Mouse (Mus musculus) spleen, embryonic (tissue): ENCODE measurements around the gene Six2.
"Not testable (repeated sequence)": the region's sequence is repeated elsewhere in the genome, so short reads cannot be mapped to it uniquely, and the experiment has no call there.

Source experiments
- CTCF ChIA-PET: fragments of 350-600 bp; sonication (Branson Sonifier 250); formaldehyde crosslinking; loops from one replicate; lab custom pipeline; 2022; lab: Charles Lee

Six2 gene

GRCm38 (mm10) chr17:85690323-85690968 lies 2.4 kb upstream of the Six2 start:
- CTCF ChIA-PET, result no interaction called here

GRCm38 (mm10) chr17:85689807-85690319 lies 1.8 kb upstream of the Six2 start:
- CTCF ChIA-PET, result no interaction called here

- CTCF ChIA-PET, result no interaction called here
Measured at GRCm38 (mm10) chr17:85688911-85689806, 1.1 kb upstream of the Six2 start.

GRCm38 (mm10) chr17:85687421-85688235 lies 446 bp downstream of the Six2 start:
- CTCF ChIA-PET, result no interaction called here

GRCm38 (mm10) chr17:85686476-85687420 lies 1.3 kb downstream of the Six2 start:
- CTCF ChIA-PET, result no interaction called here

GRCm38 (mm10) chr17:85685689-85686281 lies 2.3 kb downstream of the Six2 start:
- CTCF ChIA-PET, result no interaction called here

- CTCF ChIA-PET, result no interaction called here
Measured at GRCm38 (mm10) chr17:85684841-85685688, 3.0 kb downstream of the Six2 start.

- CTCF ChIA-PET, result not testable (repeated sequence)
Measured at GRCm38 (mm10) chr17:85684436-85684835, 3.6 kb downstream of the Six2 start.

- CTCF ChIA-PET, result no interaction called here
Measured at GRCm38 (mm10) chr17:85683984-85684307, 4.1 kb downstream of the Six2 start.

GRCm38 (mm10) chr17:85683111-85683983 lies 4.7 kb downstream of the Six2 start:
- CTCF ChIA-PET, result no interaction called here

- CTCF ChIA-PET, result no interaction called here
Measured at GRCm38 (mm10) chr17:85682181-85682710, 5.8 kb downstream of the Six2 start.

- CTCF ChIA-PET, result no interaction called here
Measured at GRCm38 (mm10) chr17:85681741-85682140, 6.3 kb downstream of the Six2 start.

- CTCF ChIA-PET, result no interaction called here
Measured at GRCm38 (mm10) chr17:85680851-85681550, 7.1 kb downstream of the Six2 start.

GRCm38 (mm10) chr17:85680116-85680850 lies 7.8 kb downstream of the Six2 start:
- CTCF ChIA-PET, result no interaction called here

GRCm38 (mm10) chr17:85679651-85680050 lies 8.4 kb downstream of the Six2 start:
- CTCF ChIA-PET, result no interaction called here

- CTCF ChIA-PET, result no interaction called here
Measured at GRCm38 (mm10) chr17:85664618-85665320, 23.3 kb downstream of the Six2 start.
